Mouse (Mus musculus): ENCODE results near the gene Cox20.

- TF ChIP-seq CTCF (IDR thresholded peaks at IDR 0.05; ENCODE audit: low read depth) (peak; percentile 10; the same call in 1 of the 2 replicates), EP300 (optimal IDR thresholded peaks at IDR 0.05) (peak; percentile 47)
These were observed at the start of gene Cox20 for GRCm38 (mm10) chr1:178318389-178319184.
